Mouse (Mus musculus) cerebellum, adult 2 months (tissue): ENCODE results near the gene Mtmr4.

Experiments
- CTCF ChIP-seq: fragments of 200-500 bp; IDR thresholded peaks from 2 replicates; pipeline ENCODE4 v1.5.1; 2011; ENCODE audit warnings: low read depth, mild to moderate bottlenecking, control low read depth, low read length, moderate library complexity, borderline replicate concordance; ENCODE audit not compliant: insufficient read depth
- POLR2A ChIP-seq: fragments of 200-500 bp; IDR thresholded peaks from 2 replicates; pipeline ENCODE4 v1.6.1; 2011; ENCODE audit warnings: low read length, control low read depth, borderline replicate concordance; ENCODE audit not compliant: insufficient read depth

GRCm38 (mm10) chr11:87662407-87662806 lies 70.4 kb downstream of the Mtmr4 start, which contains the start of gene Rnf43:
- TF ChIP-seq POLR2A (no peak), CTCF (peak; percentile 70)
